Mouse (Mus musculus) lung, embryonic 15.5 days (tissue): ENCODE measurements around the gene Gabpb2. TPM values are rescaled to one million over a fixed set of nuclear protein-coding genes. Genes with fewer than 3 reads are reported as not detected.

Experiments
- ATAC-seq: fragments of 200-750 bp; cut with Nextera tagmentation; 2 replicates; pipeline ENCODE4 v1.8.0; 2017; ENCODE audit warnings: moderate number of reproducible peaks, borderline replicate concordance; ENCODE audit not compliant: low FRiP score, low TSS enrichment; ENCODE audit errors: extremely low read depth
- H3K27ac ChIP-seq: fragments of 300-500 bp; sonication (generic); 2 replicates; pipeline ENCODE4 v1.5.1; 2015; ENCODE audit warnings: moderate library complexity, mild to moderate bottlenecking, inconsistent platforms
- H3K27me3 ChIP-seq: fragments of 300-500 bp; sonication (generic); 2 replicates; pipeline ENCODE4 v1.6.1; 2015; ENCODE audit warnings: inconsistent platforms
- H3K36me3 ChIP-seq: fragments of 300-500 bp; sonication (generic); 2 replicates; pipeline ENCODE4 v1.6.1; 2015; ENCODE audit warnings: inconsistent platforms
- H3K4me1 ChIP-seq: fragments of 300-500 bp; sonication (generic); 2 replicates; pipeline ENCODE4 v1.6.1; 2015; ENCODE audit warnings: inconsistent platforms
- H3K4me2 ChIP-seq: fragments of 300-500 bp; sonication (generic); 2 replicates; pipeline ENCODE4 v1.6.1; 2015; ENCODE audit warnings: inconsistent platforms, mild to moderate bottlenecking, moderate library complexity
- H3K4me3 ChIP-seq: fragments of 300-500 bp; sonication (generic); 2 replicates; pipeline ENCODE4 v1.5.1; 2015; ENCODE audit warnings: mild to moderate bottlenecking, inconsistent platforms
- H3K9ac ChIP-seq: fragments of 300-500 bp; sonication (generic); 2 replicates; pipeline ENCODE4 v1.6.1; 2015; ENCODE audit warnings: inconsistent platforms
- H3K9me3 ChIP-seq: fragments of 300-500 bp; sonication (generic); 2 replicates; pipeline ENCODE4 v1.6.1; 2016; ENCODE audit warnings: inconsistent platforms
- WGBS: fragments of 180-500 bp; shearing (Covaris S2); methylation state at CpG from one replicate; pipeline ENCODE4 v1.1.7; 2015; 5-methylcytosine and 5-hydroxymethylcytosine counted together
- polyA plus RNA-seq: library from polyadenylated mRNA; unstranded; fragments of >200 nt; fragmentation: Nextera tagmentation; extraction: Ambion mirVana; gene quantifications from 2 replicates; pipeline ENCODE4 v1.2.1, GENCODE M21; 2015

Gene Gabpb2
- polyA plus RNA-seq, 1 experiment from 2014 or later = 11.2 TPM

DNA sequence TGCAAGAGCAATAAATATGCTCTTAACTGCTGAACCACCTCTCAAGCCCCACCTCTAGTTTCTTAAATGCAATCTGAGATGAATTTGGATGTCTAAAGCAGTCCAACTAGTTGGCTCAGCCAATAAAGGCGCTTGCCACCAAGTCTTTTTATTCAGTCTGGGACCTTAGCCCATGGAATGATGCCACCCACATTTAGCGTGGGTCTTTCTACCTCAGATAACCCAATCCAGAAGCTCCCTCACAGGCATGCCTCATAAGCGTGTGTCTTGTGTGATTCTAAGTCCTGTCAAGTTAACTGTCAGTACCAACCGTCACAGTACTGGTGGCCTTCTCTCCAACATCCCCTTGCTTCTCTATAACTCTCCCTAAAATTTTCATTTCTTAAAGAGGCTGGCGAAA lies 38.8 kb downstream of the Gabpb2 start:
- Histone ChIP-seq H3K9me3 (no peaks in the 10 kb centered on the region), H3K4me1 (peaks cover 2% of the 10 kb centered on the region; the same call in 1 of the 2 replicates), H3K36me3 (peaks cover 6% of the 10 kb centered on the region), H3K9ac (no peak overlapping the region), H3K4me3 (no peak overlapping the region), H3K27ac (no peak overlapping the region), H3K4me2 (no peak overlapping the region), H3K27me3 (peaks cover 2% of the 10 kb centered on the region; the same call in 1 of the 2 replicates)
- ATAC-seq = no peak
- 79% methylated on average over 5 of the region's 5 CpGs for WGBS

DNA sequence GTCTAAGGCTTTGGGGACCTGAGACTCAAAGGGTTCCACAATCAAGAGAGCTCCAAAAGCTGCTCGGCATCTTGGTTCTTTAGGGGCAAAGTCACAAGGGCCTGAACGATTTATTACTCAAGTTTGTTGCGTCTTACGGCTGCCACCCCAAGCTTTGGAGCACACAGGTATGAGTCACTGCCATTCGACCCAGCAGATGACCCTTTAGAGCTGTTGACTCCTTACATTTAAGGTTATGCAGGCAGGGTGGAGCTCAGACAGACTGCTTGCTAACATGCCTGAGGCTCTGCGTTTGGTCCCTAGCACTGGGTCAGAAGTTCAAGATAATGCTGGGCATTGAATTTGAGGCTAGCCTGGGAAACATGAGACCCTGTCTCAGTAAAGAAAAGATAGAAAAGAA lies 40.1 kb downstream of the Gabpb2 start:
- Histone ChIP-seq H3K9me3 (no peaks in the 10 kb centered on the region), H3K9ac (no peak overlapping the region), H3K27ac (no peak overlapping the region), H3K27me3 (peaks cover 16% of the 10 kb centered on the region), H3K36me3 (peaks cover under 1% of the 10 kb centered on the region; the same call in 1 of the 2 replicates), H3K4me1 (peaks cover 16% of the 10 kb centered on the region), H3K4me3 (no peak overlapping the region), H3K4me2 (no peak overlapping the region)
- no peak for ATAC-seq
- 59% methylated on average over 6 of the region's 6 CpGs for WGBS

GRCm38 (mm10) chr3:95176500-95176899 lies 41.2 kb downstream of the Gabpb2 start:
- Histone ChIP-seq H3K9ac (no peak overlapping the region), H3K36me3 (peaks cover 6% of the 10 kb centered on the region; the same call in 1 of the 2 replicates), H3K4me1 (peaks cover 17% of the 10 kb centered on the region), H3K4me3 (no peak overlapping the region), H3K4me2 (no peak overlapping the region), H3K27me3 (peaks cover 27% of the 10 kb centered on the region), H3K9me3 (no peaks in the 10 kb centered on the region), H3K27ac (no peak overlapping the region)
- ATAC-seq = no peak
- WGBS = 74% methylated on average over 3 of the region's 3 CpGs

DNA sequence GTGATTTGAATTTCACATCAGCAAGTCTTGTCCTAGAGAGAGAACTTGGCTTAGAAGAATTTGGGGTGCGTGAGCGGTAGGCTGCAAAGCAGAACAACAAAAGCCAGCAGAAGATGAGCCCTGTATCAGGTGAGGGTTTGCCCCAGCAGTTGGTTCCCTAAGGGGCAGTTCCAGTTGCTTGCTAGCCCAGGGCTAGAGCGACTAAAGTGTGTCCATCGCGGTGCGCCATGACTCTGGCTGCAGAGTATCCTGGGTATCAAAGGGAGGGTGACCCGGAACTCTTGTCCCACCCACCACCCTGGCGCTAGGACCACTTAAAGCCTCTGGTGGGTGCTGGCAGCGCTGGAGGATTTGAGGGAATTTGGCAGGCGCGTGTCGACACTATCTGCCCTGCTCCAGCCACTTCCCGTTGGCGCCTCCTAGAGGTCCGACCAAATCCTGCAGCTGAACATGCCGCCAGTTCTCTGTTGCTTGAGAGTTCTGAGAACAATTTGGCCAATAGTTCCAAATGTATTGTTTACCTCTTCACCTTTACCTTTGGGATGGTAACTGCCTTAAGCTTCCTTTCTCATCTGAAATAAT lies 43.6 kb downstream of the Gabpb2 start:
- peaks cover 38% of the 10 kb centered on the region for H3K27me3 ChIP-seq
- peaks cover 17% of the 10 kb centered on the region for H3K4me1 ChIP-seq
- WGBS = 6% methylated on average over 16 of the region's 16 CpGs
- H3K9ac ChIP-seq = no peak overlapping the region
- no peaks in the 10 kb centered on the region for H3K9me3 ChIP-seq
- H3K4me3 ChIP-seq = peak overlapping the region; percentile 31
- H3K27ac ChIP-seq = no peak overlapping the region
- peaks cover 9% of the 10 kb centered on the region for H3K36me3 ChIP-seq
- peak overlapping the region; percentile 63 for H3K4me2 ChIP-seq
- peak; percentile 60; the same call in 1 of the 2 replicates for ATAC-seq

DNA sequence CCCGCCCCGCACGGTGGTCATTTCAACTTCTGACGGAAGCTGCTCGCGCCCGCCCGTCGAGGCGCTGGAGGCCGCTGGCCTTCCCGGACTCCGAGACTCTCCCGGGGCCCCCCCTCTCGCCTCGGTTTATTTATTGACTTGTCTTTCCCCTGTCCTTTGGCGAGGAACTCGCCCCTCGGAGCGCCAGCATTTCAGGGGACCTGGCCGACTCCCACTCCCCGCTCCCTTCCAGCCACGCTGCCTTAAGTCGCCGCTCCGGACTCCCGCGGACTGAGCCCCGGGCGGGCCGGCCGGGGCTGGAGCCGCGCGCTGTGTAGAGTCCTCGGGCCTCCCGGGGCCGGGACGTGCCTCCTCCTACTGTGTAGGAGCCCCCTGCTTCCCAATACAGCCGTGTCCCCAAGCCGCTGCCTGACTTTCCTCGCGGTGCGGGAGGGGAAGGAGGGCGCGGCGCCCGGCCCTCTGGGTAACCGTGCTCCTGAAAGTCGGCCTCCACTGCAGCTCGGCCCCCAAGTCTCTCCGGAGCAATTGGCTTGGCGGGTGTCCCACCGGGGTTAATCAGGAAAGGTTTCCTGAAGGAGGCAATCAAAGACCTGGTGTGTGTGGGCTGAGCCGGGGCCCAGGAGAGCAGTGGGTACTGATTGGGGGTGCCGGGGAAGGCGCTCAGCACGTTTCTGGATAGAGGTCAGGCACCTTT lies 44.3 kb downstream of the Gabpb2 start:
- Histone ChIP-seq H3K27me3 (peaks cover 38% of the 10 kb centered on the region), H3K9ac (peak overlapping the region; percentile 29), H3K36me3 (peaks cover 10% of the 10 kb centered on the region), H3K27ac (no peak overlapping the region), H3K4me1 (peaks cover 17% of the 10 kb centered on the region), H3K4me3 (peak overlapping the region; percentile 31), H3K4me2 (peak overlapping the region; percentile 63), H3K9me3 (no peaks in the 10 kb centered on the region)
- 9% methylated on average over 58 of the region's 58 CpGs for WGBS
- ATAC-seq = peak; percentile 36; the same call in 1 of the 2 replicates

- H3K4me3 ChIP-seq = peak overlapping the region; percentile 31
- whole genome bisulfite sequencing = 27% methylated on average over 82 of the region's 84 CpGs
- peaks cover 17% of the 10 kb centered on the region for H3K4me1 ChIP-seq
- H3K27ac ChIP-seq = no peak overlapping the region
- peaks cover 10% of the 10 kb centered on the region for H3K36me3 ChIP-seq
- no peaks in the 10 kb centered on the region for H3K9me3 ChIP-seq
- ATAC-seq = no peak; the same call in 1 of the 2 replicates
- no peak overlapping the region for H3K9ac ChIP-seq
- H3K4me2 ChIP-seq = peak overlapping the region; percentile 63
- H3K27me3 ChIP-seq = peaks cover 38% of the 10 kb centered on the region
Measured at GRCm38 (mm10) chr3:95172526-95173255, 45.0 kb downstream of the Gabpb2 start.

DNA sequence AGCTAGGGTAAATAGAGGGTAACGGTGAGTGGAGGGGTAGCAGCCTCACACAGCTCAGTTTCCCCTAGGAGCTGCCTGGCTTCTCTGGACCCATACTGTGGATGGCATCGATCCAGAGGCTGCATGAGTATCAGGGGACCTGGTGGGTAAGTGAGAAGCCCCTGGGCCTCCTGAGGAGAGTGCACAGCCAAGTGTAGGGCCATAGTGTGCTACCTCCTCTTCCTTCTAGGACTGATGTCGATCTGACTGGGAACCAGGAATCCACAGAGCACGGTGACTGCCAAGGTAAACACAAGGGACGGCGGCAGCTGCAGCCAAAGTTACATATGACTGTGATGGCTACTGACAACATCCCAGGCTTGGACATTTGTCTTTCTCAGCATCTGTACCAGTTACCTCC lies 46.6 kb downstream of the Gabpb2 start:
- Histone ChIP-seq H3K36me3 (peaks cover 11% of the 10 kb centered on the region), H3K4me2 (no peak overlapping the region)
- WGBS = 62% methylated on average over 6 of the region's 6 CpGs

DNA sequence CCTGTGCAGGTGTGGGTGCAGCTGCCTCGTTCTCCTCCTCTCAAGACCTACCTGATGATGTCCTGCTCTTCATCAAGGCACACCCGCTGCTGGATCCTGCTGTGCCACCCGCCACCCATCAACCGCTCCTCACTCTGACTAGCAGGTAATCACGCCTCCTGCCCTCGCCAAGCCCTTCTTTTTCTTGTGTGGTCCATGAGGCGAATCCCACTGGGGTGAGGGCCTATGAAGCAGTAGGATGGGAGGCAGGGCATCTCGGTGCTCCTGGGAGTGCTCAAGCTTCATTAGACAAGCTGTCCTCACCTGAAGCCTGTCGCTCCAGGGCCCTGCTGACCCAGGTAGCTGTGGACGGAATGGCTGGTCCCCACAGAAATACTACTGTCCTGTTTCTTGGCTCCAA lies 47.7 kb downstream of the Gabpb2 start:
- Histone ChIP-seq H3K4me1 (peaks cover 17% of the 10 kb centered on the region), H3K4me2 (no peak overlapping the region), H3K4me3 (no peak overlapping the region), H3K9ac (no peak overlapping the region), H3K27me3 (peaks cover 38% of the 10 kb centered on the region), H3K9me3 (no peaks in the 10 kb centered on the region), H3K27ac (no peak overlapping the region), H3K36me3 (peaks cover 14% of the 10 kb centered on the region)
- no peak for ATAC-seq
- 92% methylated on average over 10 of the region's 10 CpGs for WGBS

More for the DNA sequence above, 46.6 kb downstream of the Gabpb2 start:
- no peak overlapping the region for H3K27ac ChIP-seq
- H3K9ac ChIP-seq = no peak overlapping the region
- H3K4me3 ChIP-seq = no peak overlapping the region
- peaks cover 38% of the 10 kb centered on the region for H3K27me3 ChIP-seq
- no peaks in the 10 kb centered on the region for H3K9me3 ChIP-seq
- ATAC-seq = no peak
- peaks cover 17% of the 10 kb centered on the region for H3K4me1 ChIP-seq

GRCm38 (mm10) chr3:95164840-95165239 lies 52.9 kb downstream of the Gabpb2 start:
- WGBS = 77% methylated on average over 5 of the region's 5 CpGs
- Histone ChIP-seq H3K4me3 (no peak overlapping the region), H3K4me1 (peaks cover 34% of the 10 kb centered on the region), H3K27ac (no peak overlapping the region), H3K9ac (no peak overlapping the region), H3K4me2 (no peak overlapping the region), H3K9me3 (no peaks in the 10 kb centered on the region), H3K36me3 (peaks cover 8% of the 10 kb centered on the region; the same call in 1 of the 2 replicates), H3K27me3 (no peaks in the 10 kb centered on the region)
- ATAC-seq = no peak

GRCm38 (mm10) chr3:95164256-95164550 lies 53.5 kb downstream of the Gabpb2 start:
- Histone ChIP-seq H3K9me3 (no peaks in the 10 kb centered on the region), H3K9ac (no peak overlapping the region), H3K27ac (no peak overlapping the region), H3K36me3 (peaks cover 7% of the 10 kb centered on the region; the same call in 1 of the 2 replicates), H3K4me3 (no peak overlapping the region), H3K4me1 (peaks cover 40% of the 10 kb centered on the region), H3K4me2 (no peak overlapping the region), H3K27me3 (no peaks in the 10 kb centered on the region)
- 84% methylated on average over 5 of the region's 5 CpGs for WGBS
- no peak for ATAC-seq

DNA sequence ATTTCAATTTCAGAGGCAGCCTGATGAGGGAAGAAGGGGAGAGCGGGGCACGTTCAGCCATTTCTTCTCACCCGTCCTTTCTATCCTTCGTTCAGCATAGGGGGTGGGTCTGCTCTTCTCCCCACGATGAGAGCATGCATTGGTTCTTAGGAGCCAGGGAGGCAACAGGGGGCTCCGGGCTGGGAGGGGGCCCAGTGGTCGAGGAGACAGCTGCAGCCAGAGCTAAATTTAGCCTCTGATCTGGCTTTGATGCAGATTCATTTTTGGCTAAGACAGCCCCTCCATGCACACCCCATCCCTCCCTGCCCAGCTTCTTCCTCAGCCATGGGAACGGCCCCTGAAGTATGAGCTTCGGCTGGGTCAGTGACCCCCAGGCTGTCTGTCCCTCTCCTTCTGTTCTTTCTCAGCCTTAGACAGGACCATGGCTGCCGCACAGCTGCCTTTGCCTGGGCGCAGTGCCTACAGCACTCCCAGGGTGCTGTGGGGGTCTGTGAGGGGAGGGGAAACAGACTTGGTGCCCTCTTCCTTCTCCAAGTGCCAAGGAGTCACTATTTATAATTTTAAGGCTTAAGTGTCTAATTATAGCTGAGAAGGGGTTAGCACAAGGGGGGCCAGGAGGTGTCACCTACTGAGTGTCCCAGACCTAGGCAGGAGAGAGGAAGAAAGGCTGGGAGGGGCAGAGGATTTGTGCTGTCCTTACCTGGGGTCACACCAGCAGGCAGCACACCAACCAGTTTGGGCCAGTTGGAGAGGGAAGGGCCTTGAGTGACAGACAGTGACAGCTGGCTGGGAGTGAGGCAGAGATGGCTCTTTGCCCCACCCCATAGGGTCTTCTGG lies 54.1 kb downstream of the Gabpb2 start:
- no peaks in the 10 kb centered on the region for H3K9me3 ChIP-seq
- H3K9ac ChIP-seq = no peak overlapping the region
- WGBS = 39% methylated on average over 11 of the region's 11 CpGs
- H3K36me3 ChIP-seq = peaks cover 4% of the 10 kb centered on the region; the same call in 1 of the 2 replicates
- no peak for ATAC-seq
- peaks cover 41% of the 10 kb centered on the region for H3K4me1 ChIP-seq
- H3K4me2 ChIP-seq = peak overlapping the region; percentile 18; the same call in 1 of the 2 replicates
- H3K27me3 ChIP-seq = no peaks in the 10 kb centered on the region
- H3K4me3 ChIP-seq = no peak overlapping the region
- H3K27ac ChIP-seq = peak overlapping the region; percentile 44
